Mouse (Mus musculus) megakaryocyte, embryonic 14.5 days (primary cell): ENCODE data around the gene Fgfr2. TPM values are rescaled to one million over a fixed set of nuclear protein-coding genes. Genes with fewer than 3 reads are reported as not detected.

Experiments used
- H3K27me3 ChIP-seq: replicated peaks from 2 replicates; pipeline ENCODE3; 2012; ENCODE audit warnings: inconsistent platforms
- H3K36me3 ChIP-seq: replicated peaks from 2 replicates; pipeline ENCODE3; 2012; ENCODE audit warnings: low read length, inconsistent platforms, mixed read lengths
- H3K4me1 ChIP-seq: 2 replicates; pipeline ENCODE4 v1.6.1; 2012; ENCODE audit warnings: inconsistent platforms
- H3K4me3 ChIP-seq: replicated peaks from 2 replicates; pipeline ENCODE3; 2012; ENCODE audit warnings: moderate library complexity, mild to moderate bottlenecking, inconsistent platforms
- H3K9me3 ChIP-seq: 2 replicates; pipeline ENCODE4 v1.6.1; 2012; ENCODE audit warnings: inconsistent platforms
- FLI1 ChIP-seq: IDR thresholded peaks from 2 replicates; pipeline ENCODE4 v1.6.1; 2012; ENCODE audit warnings: low read length, inconsistent platforms, mixed read lengths
- GATA1 ChIP-seq: IDR thresholded peaks from 3 replicates; pipeline ENCODE4 v1.6.1; 2012; ENCODE audit warnings: mixed read lengths, low read length, inconsistent platforms, borderline replicate concordance
- polyA plus RNA-seq: library from polyadenylated mRNA; stranded (reverse); fragments of >175 nt; gene quantifications from 2 replicates; pipeline ENCODE4 v1.2.3, GENCODE M21; 2012; ENCODE audit warnings: low replicate concordance; ENCODE audit not compliant: insufficient read depth

Gene Fgfr2
- polyA plus RNA-seq, 1 experiment, result 0.45 TPM

GRCm38 (mm10) chr7:130837941-130838657 is 2285.1 kb downstream of the Fgfr2 start:
- Histone ChIP-seq H3K4me3 (no peak overlapping the region), H3K4me1 (no peaks in the 10 kb centered on the region), H3K9me3 (no peaks in the 10 kb centered on the region), H3K36me3 (no peaks in the 10 kb centered on the region), H3K27me3 (peaks cover 16% of the 10 kb centered on the region)
- TF ChIP-seq FLI1 (no peak), GATA1 (no peak)

GRCm38 (mm10) chr7:130836066-130836465 is 2287.1 kb downstream of the Fgfr2 start:
- TF ChIP-seq GATA1 (no peak), FLI1 (no peak)
- no peaks in the 10 kb centered on the region for H3K36me3 ChIP-seq
- H3K27me3 ChIP-seq, result peaks cover 23% of the 10 kb centered on the region
- no peaks in the 10 kb centered on the region for H3K9me3 ChIP-seq
- H3K4me3 ChIP-seq, result no peak overlapping the region
- no peaks in the 10 kb centered on the region for H3K4me1 ChIP-seq

- no peak overlapping the region for H3K4me3 ChIP-seq
- TF ChIP-seq FLI1 (no peak), GATA1 (no peak)
- H3K36me3 ChIP-seq, result no peaks in the 10 kb centered on the region
- H3K27me3 ChIP-seq, result peaks cover 24% of the 10 kb centered on the region
- H3K4me1 ChIP-seq, result no peaks in the 10 kb centered on the region
- no peaks in the 10 kb centered on the region for H3K9me3 ChIP-seq
Observed at GRCm38 (mm10) chr7:130834958-130835861, 2287.9 kb downstream of the Fgfr2 start.

GRCm38 (mm10) chr7:130834299-130834698 is 2288.9 kb downstream of the Fgfr2 start:
- TF ChIP-seq FLI1, result no peak
- TF ChIP-seq GATA1, result no peak
- H3K27me3 ChIP-seq, result peaks cover 24% of the 10 kb centered on the region
- H3K36me3 ChIP-seq, result no peaks in the 10 kb centered on the region
- no peak overlapping the region for H3K4me3 ChIP-seq
- H3K4me1 ChIP-seq, result no peaks in the 10 kb centered on the region
- no peaks in the 10 kb centered on the region for H3K9me3 ChIP-seq

GRCm38 (mm10) chr7:130831586-130831985 is 2291.6 kb downstream of the Fgfr2 start:
- Histone ChIP-seq H3K9me3 (no peaks in the 10 kb centered on the region), H3K36me3 (no peaks in the 10 kb centered on the region), H3K27me3 (peaks cover 25% of the 10 kb centered on the region), H3K4me1 (peaks cover 4% of the 10 kb centered on the region; the same call in 1 of the 2 replicates), H3K4me3 (no peak overlapping the region)
- TF ChIP-seq GATA1 (no peak), FLI1 (no peak)

- no peak overlapping the region for H3K4me3 ChIP-seq
- no peaks in the 10 kb centered on the region for H3K36me3 ChIP-seq
- TF ChIP-seq GATA1, result no peak
- TF ChIP-seq FLI1, result no peak
- peaks cover 8% of the 10 kb centered on the region; the same call in 1 of the 2 replicates for H3K4me1 ChIP-seq
- no peaks in the 10 kb centered on the region for H3K9me3 ChIP-seq
- peaks cover 30% of the 10 kb centered on the region for H3K27me3 ChIP-seq
Observed at GRCm38 (mm10) chr7:130828475-130828874, 2294.7 kb downstream of the Fgfr2 start.

GRCm38 (mm10) chr7:130827844-130828403 is 2295.2 kb downstream of the Fgfr2 start:
- no peak overlapping the region for H3K4me3 ChIP-seq
- H3K36me3 ChIP-seq, result no peaks in the 10 kb centered on the region
- peaks cover 33% of the 10 kb centered on the region for H3K27me3 ChIP-seq
- H3K9me3 ChIP-seq, result no peaks in the 10 kb centered on the region
- H3K4me1 ChIP-seq, result peaks cover 8% of the 10 kb centered on the region; the same call in 1 of the 2 replicates
- no peak for TF ChIP-seq GATA1
- TF ChIP-seq FLI1, result no peak

GRCm38 (mm10) chr7:130827431-130827830 is 2295.7 kb downstream of the Fgfr2 start:
- Histone ChIP-seq H3K4me1 (peaks cover 8% of the 10 kb centered on the region; the same call in 1 of the 2 replicates), H3K9me3 (no peaks in the 10 kb centered on the region), H3K36me3 (no peaks in the 10 kb centered on the region), H3K4me3 (no peak overlapping the region), H3K27me3 (peaks cover 31% of the 10 kb centered on the region)
- TF ChIP-seq FLI1, result no peak
- TF ChIP-seq GATA1, result no peak

GRCm38 (mm10) chr7:130826343-130826742 is 2296.8 kb downstream of the Fgfr2 start:
- peaks cover 32% of the 10 kb centered on the region for H3K27me3 ChIP-seq
- no peaks in the 10 kb centered on the region for H3K9me3 ChIP-seq
- TF ChIP-seq FLI1 (no peak), GATA1 (no peak)
- peaks cover 8% of the 10 kb centered on the region; the same call in 1 of the 2 replicates for H3K4me1 ChIP-seq
- peak overlapping the region; percentile 60 for H3K4me3 ChIP-seq
- no peaks in the 10 kb centered on the region for H3K36me3 ChIP-seq
